Mouse (Mus musculus) G1E (cell line): ENCODE results near the gene Pofut2.

Experiments used
- CTCF ChIP-seq: IDR thresholded peaks from 2 replicates; pipeline ENCODE4 v1.5.1; 2012; ENCODE audit warnings: low read depth, low read length, inconsistent platforms, mixed read lengths
- GATA1 ChIP-seq: IDR thresholded peaks from 2 replicates; pipeline ENCODE4 v1.6.1; 2012; ENCODE audit warnings: borderline replicate concordance, low read length, inconsistent platforms, mixed read lengths
- POLR2AphosphoS5 ChIP-seq: IDR thresholded peaks from 2 replicates; pipeline ENCODE4 v1.6.1; 2012; ENCODE audit warnings: low read depth, low read length, inconsistent platforms; ENCODE audit not compliant: insufficient replicate concordance
- TAL1 ChIP-seq: conservative IDR thresholded peaks from 2 replicates; pipeline ENCODE4 v1.6.1; 2012; ENCODE audit warnings: low read depth, low read length, inconsistent platforms, mixed read lengths

- no peak for TF ChIP-seq CTCF
- no peak for TF ChIP-seq TAL1
- TF ChIP-seq GATA1, result no peak
- TF ChIP-seq POLR2AphosphoS5, result no peak
Observed at GRCm38 (mm10) chr10:77287626-77288025, 28.6 kb downstream of the Pofut2 start.
